Mouse (Mus musculus) stomach, postnatal 0 days (tissue): ENCODE results near the gene Icosl.

Source experiments
- CTCF ChIP-seq: IDR thresholded peaks from 2 replicates; pipeline ENCODE4 v1.5.1; 2016; ENCODE audit warnings: antibody characterized with exemption, low read depth, mild to moderate bottlenecking, moderate library complexity
- EP300 ChIP-seq: optimal IDR thresholded peaks from 2 replicates; pipeline ENCODE3; 2016; ENCODE audit warnings: antibody characterized with exemption

DNA sequence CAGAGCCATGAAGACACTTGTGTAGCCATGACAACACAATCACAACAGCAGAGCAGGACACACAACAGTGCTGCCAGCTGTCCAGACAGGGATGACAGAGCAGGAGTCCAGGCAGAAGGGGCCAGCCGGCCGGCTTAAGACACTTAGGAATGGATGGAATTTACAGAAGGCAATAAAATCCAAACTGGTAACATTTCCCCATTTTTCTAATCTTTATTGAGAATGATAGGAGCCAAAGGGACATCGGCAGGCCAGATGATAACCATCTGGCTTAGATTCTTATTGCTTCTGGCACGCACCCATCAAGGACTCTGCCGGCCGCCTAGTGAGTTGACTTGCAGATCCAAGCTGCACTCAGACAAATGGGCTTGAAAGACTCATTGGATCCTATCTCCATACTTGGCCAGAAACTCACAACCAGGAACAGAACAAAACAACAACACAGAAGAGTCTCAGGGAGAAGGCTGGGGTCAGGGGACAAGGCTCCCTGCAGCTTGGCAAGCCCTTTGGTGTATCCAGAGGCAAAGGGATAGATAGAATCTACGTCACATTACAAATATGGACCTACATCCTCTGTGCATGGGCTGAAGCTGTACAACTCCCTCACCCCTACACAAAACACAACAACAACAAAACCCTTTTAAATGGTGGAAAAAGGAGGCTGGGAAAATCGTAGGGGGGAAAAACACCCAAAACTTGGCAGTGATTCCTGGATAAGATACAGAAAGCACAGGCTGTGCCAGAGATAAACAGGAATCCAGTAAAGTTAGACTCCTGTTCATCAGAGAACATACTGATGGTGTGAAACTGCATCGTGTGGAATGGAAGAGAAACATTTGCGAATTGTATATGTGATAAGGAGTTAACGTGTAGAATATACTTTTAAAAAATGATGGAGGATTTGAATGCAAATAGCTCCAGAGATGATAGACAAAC lies 35.7 kb downstream of the Icosl start:
- no peak for TF ChIP-seq EP300
- TF ChIP-seq CTCF, result no peak
